Mouse (Mus musculus): Measurements from ENCODE around the gene Nfyc. TPM values are rescaled to one million over a fixed set of nuclear protein-coding genes. Genes with fewer than 3 reads are reported as not detected.

The Nfyc gene
- total and polyA plus RNA-seq, 2 experiments from 2014 or later: 60.5 to 87.8 TPM

GRCm38 (mm10) chr4:120854588-120855319, 23.4 kb upstream of the Nfyc start, which contains the start of gene Rims3:
TSS of gene Rims3 (plus strand) at chr4:120854816.
- no peak for TF ChIP-seq CTCF (IDR thresholded peaks at IDR 0.05)
- 1% methylated on average over 44 of the region's 68 CpGs for WGBS

DNA sequence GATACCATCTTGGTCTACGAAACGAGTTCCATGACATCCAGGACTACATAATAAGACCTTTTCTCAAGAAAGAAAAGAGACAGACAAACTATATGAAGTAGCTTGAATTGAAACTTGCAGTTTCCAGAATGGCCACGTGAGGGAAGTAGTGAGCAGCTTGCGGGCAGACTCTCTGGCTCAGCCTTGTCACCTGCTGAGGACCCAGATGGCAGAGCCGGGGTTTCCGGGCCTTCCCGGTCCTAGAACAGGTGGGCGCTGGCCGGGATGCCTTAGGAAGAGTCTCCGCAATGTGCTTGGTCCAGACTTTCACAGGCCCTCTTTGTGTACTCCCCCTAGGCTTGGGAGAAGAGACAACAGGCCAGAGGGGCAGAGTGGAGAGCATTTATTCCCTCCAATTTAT, 19.6 kb upstream of the Nfyc start:
- H3K9me3 ChIP-seq (ENCODE audit: low read length): no peaks in the 10 kb centered on the region
- no peaks in the 10 kb centered on the region for H3K27me3 ChIP-seq (ENCODE audit: insufficient read depth, low read length)
- ATAC-seq (ENCODE audit: low FRiP score) (peak; percentile 25; the same call in 1 of the 2 replicates), DNase-seq (ENCODE audit: low spot score) (peak; percentile 87)
- H3K9ac ChIP-seq (replicated peaks; ENCODE audit: low read length, poor library complexity, severe bottlenecking): no peak overlapping the region
- no peak overlapping the region for H3K4me3 ChIP-seq (ENCODE audit: low read depth, low read length)
- H3K4me2 ChIP-seq (ENCODE audit: low read depth, low read length, poor library complexity, severe bottlenecking): no peak overlapping the region
- WGBS: 3% methylated on average over 10 of the region's 10 CpGs
- no peaks in the 10 kb centered on the region for H3K36me3 ChIP-seq (ENCODE audit: insufficient read depth, low read length)
- TF ChIP-seq CTCF (IDR thresholded peaks at IDR 0.05): peak; percentile 94
- H3K27ac ChIP-seq (ENCODE audit: low read depth, low read length): no peak overlapping the region
- H3K4me1 ChIP-seq (ENCODE audit: insufficient read depth, low read length): peaks cover 5% of the 10 kb centered on the region

More at GRCm38 (mm10) chr4:120854588-120855319, 23.4 kb upstream of the Nfyc start, which contains the start of gene Rims3:
- Histone ChIP-seq H3K4me2 (ENCODE audit: low read depth, low read length, poor library complexity, severe bottlenecking) (peak within 1 kb of the TSS; percentile 65), H3K9me3 (ENCODE audit: low read length) (no peaks in the 10 kb centered on the region), H3K27me3 (ENCODE audit: insufficient read depth, low read length) (no peaks in the 10 kb centered on the region), H3K36me3 (ENCODE audit: insufficient read depth, low read length) (no peaks in the 10 kb centered on the region), H3K4me1 (ENCODE audit: insufficient read depth, low read length) (peaks cover 16% of the 10 kb centered on the region), H3K4me3 (ENCODE audit: low read depth, low read length) (peak within 1 kb of the TSS; percentile 86), H3K9ac (replicated peaks; ENCODE audit: low read length, poor library complexity, severe bottlenecking) (peak within 1 kb of the TSS; percentile 92), H3K27ac (ENCODE audit: low read depth, low read length) (peak within 1 kb of the TSS; percentile 80)
- DNase-seq (ENCODE audit: low spot score) (peak; percentile 54), ATAC-seq (ENCODE audit: low FRiP score) (peak; percentile 76)

- ATAC-seq (ENCODE audit: low FRiP score): no peak
- H3K4me1 ChIP-seq (ENCODE audit: insufficient read depth, low read length): no peaks in the 10 kb centered on the region
- DNase-seq (ENCODE audit: low spot score): no peak
- no peaks in the 10 kb centered on the region for H3K9me3 ChIP-seq (ENCODE audit: low read length)
- no peak overlapping the region for H3K4me2 ChIP-seq (ENCODE audit: low read depth, low read length, poor library complexity, severe bottlenecking)
- H3K4me3 ChIP-seq (ENCODE audit: low read depth, low read length): no peak overlapping the region
- no peak for TF ChIP-seq CTCF (IDR thresholded peaks at IDR 0.05)
- no peak overlapping the region for H3K27ac ChIP-seq (ENCODE audit: low read depth, low read length)
- 59% methylated on average over 11 of the region's 11 CpGs for whole genome bisulfite sequencing
- no peaks in the 10 kb centered on the region for H3K36me3 ChIP-seq (ENCODE audit: insufficient read depth, low read length)
- H3K27me3 ChIP-seq (ENCODE audit: insufficient read depth, low read length): no peaks in the 10 kb centered on the region
- H3K9ac ChIP-seq (replicated peaks; ENCODE audit: low read length, poor library complexity, severe bottlenecking): no peak overlapping the region
Observed at GRCm38 (mm10) chr4:120849451-120849850, 18.1 kb upstream of the Nfyc start.

DNA sequence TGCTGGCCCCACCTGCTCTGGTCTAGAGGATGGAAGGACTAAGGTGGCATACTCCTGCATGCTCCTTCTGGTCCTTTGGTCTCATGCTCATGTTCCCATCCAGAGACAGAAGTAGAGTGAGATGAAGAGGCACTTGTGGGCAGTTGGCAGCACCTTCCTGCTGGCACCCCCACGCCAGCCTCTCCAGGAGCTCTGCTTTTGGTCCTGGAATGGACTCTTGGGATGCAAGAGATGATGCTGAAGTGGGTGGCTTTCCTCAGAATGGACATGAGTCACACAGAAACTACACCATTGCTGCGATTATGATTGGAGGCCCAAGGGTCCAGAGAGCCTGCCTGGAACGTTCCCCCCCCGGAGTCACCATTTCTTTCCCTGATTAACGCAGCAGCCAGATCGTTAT, 17.5 kb upstream of the Nfyc start:
- Histone ChIP-seq H3K36me3 (ENCODE audit: insufficient read depth, low read length) (no peaks in the 10 kb centered on the region), H3K27ac (ENCODE audit: low read depth, low read length) (no peak overlapping the region), H3K9me3 (ENCODE audit: low read length) (no peaks in the 10 kb centered on the region), H3K4me1 (ENCODE audit: insufficient read depth, low read length) (no peaks in the 10 kb centered on the region), H3K4me3 (ENCODE audit: low read depth, low read length) (no peak overlapping the region), H3K27me3 (ENCODE audit: insufficient read depth, low read length) (no peaks in the 10 kb centered on the region), H3K9ac (replicated peaks; ENCODE audit: low read length, poor library complexity, severe bottlenecking) (no peak overlapping the region), H3K4me2 (ENCODE audit: low read depth, low read length, poor library complexity, severe bottlenecking) (no peak overlapping the region)
- no peak for TF ChIP-seq CTCF (IDR thresholded peaks at IDR 0.05)
- DNase-seq (ENCODE audit: low spot score) (no peak), ATAC-seq (ENCODE audit: low FRiP score) (no peak)
- 74% methylated on average over 6 of the region's 6 CpGs for WGBS

DNA sequence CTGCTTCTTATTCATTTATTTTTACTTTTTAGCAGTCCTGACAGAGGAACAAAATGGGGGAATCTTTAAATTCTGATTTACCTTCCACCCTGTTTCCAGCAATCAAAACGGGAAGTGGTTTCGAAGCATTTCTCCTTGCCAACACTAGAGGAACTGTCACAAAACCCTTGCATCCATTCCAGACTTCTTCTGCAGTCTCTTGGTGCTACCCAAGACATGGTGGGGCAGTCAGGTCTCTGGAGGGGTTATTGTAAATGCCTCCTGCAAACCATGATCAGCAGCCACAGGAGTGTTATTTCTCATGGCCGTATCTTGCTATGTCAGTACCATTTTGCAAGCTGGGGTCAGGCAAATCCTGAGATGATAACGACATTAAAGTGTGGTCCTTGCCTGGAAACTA, 13.7 kb upstream of the Nfyc start:
- 78% methylated on average over 4 of the region's 4 CpGs for WGBS

GRCm38 (mm10) chr4:120844423-120845082, 13.2 kb upstream of the Nfyc start:
- Histone ChIP-seq H3K27me3 (ENCODE audit: insufficient read depth, low read length) (no peaks in the 10 kb centered on the region), H3K9ac (replicated peaks; ENCODE audit: low read length, poor library complexity, severe bottlenecking) (no peak overlapping the region), H3K4me1 (ENCODE audit: insufficient read depth, low read length) (no peaks in the 10 kb centered on the region), H3K9me3 (ENCODE audit: low read length) (no peaks in the 10 kb centered on the region), H3K36me3 (ENCODE audit: insufficient read depth, low read length) (no peaks in the 10 kb centered on the region), H3K4me2 (ENCODE audit: low read depth, low read length, poor library complexity, severe bottlenecking) (no peak overlapping the region), H3K27ac (ENCODE audit: low read depth, low read length) (no peak overlapping the region), H3K4me3 (ENCODE audit: low read depth, low read length) (no peak overlapping the region)
- no peak for DNase-seq (ENCODE audit: low spot score)
- ATAC-seq (ENCODE audit: low FRiP score): no peak
- TF ChIP-seq CTCF (IDR thresholded peaks at IDR 0.05): no peak
- WGBS: 50% methylated on average over 7 of the region's 7 CpGs

More for the DNA sequence above, 13.7 kb upstream of the Nfyc start:
- no peaks in the 10 kb centered on the region for H3K36me3 ChIP-seq (ENCODE audit: insufficient read depth, low read length)
- H3K27ac ChIP-seq (ENCODE audit: low read depth, low read length): no peak overlapping the region
- no peak overlapping the region for H3K4me2 ChIP-seq (ENCODE audit: low read depth, low read length, poor library complexity, severe bottlenecking)
- no peak for DNase-seq (ENCODE audit: low spot score)
- no peaks in the 10 kb centered on the region for H3K4me1 ChIP-seq (ENCODE audit: insufficient read depth, low read length)
- H3K27me3 ChIP-seq (ENCODE audit: insufficient read depth, low read length): no peaks in the 10 kb centered on the region
- ATAC-seq (ENCODE audit: low FRiP score): no peak
- no peak overlapping the region for H3K4me3 ChIP-seq (ENCODE audit: low read depth, low read length)
- no peak overlapping the region for H3K9ac ChIP-seq (replicated peaks; ENCODE audit: low read length, poor library complexity, severe bottlenecking)
- H3K9me3 ChIP-seq (ENCODE audit: low read length): no peaks in the 10 kb centered on the region
- TF ChIP-seq CTCF (IDR thresholded peaks at IDR 0.05): no peak

All from midbrain, postnatal 0 days (tissue).